Mouse (Mus musculus) thymus, postnatal 36 days (tissue): ENCODE results near the gene Ryk.

Source experiments
- DNase-seq, 2 experiments: peaks; one replicate each; pipeline ENCODE4 v3.0.0; 2022; ENCODE audit warnings: mixed read lengths in 2 of 2

The Ryk gene

DNA sequence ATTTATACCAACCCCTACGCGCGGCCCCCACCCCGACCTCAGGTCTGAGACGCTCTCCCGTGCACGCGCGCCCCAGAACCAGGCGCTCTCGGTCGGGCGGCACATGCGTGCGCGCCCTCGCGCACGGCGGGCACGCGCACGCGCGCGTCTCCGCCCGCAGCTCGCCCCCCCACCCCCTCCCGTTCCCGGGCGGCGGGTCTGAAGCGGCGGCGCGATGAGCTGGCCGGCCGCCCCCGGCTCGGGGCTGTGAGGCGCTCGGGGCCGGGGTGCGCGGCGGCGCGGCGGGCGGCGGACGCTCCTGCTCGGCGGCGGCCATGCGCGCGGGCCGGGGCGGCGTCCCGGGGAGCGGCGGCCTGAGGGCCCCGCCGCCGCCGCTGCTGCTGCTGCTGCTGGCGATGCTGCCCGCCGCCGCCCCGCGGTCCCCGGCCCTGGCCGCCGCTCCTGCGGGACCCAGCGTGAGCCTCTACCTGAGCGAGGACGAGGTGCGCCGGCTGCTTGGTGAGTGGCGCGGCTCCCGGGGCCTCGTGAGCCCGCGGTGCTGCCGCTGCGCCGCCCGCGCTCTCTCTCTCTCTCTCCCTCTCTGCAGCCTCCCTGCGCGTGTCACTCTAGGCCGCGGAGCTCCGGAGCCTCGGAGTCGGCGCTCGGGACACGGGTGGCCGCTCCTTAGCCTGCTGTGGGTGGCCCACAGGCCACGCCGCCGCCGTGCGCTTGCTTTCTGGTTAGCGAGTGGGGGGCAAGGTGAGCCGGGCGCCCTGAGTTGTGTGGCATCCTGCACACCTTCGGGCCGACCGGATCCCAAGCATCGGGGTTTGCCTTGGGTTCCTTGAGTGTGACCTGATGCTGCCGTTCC lies at the start of gene Ryk:
Gene Ryk, plus strand, starts transcription at position 176 of the 850 bp plus-strand sequence.
- DNase-seq: peak; percentile 2 to 9

DNA sequence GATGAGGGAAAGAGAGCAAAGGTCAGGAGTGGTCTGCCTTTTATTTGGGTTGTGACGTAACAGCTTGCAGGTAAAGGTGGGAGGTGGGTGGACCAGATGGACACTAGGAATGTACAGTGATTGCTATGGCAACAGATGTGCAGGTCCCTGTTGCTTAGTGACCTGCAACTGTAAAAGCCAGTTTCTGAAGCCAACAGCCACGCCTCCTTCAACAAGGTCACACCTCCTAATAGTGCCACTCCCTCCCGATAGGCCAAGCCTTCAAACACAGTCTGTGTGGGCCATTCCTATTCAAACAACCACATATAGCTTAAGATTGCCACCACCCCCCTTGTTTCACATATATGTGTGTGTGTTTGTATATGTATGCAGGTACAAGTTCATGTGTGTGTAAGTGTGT lies 45.2 kb upstream of the Ryk start:
- DNase-seq: no peak

DNA sequence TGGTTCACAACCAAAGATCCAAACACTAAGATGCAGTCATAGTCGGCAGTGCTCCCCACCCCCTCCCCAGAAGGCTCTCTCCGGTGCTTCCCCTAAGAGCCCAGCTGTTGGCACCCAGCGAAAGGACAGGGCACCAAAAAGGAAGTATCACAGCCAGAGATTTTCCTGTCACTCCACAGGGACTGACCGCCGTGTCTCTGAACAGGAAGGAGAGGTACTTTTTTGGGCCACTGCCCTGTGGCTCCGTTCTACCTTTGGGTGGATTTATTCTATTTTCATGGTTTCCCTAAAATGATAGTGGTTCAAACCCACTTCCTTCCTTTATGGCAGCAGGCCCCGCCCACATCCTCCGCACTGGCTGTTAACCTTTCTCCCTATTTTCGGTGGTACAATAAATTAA lies 42.9 kb upstream of the Ryk start:
- DNase-seq: peak; percentile 18 to 23

DNA sequence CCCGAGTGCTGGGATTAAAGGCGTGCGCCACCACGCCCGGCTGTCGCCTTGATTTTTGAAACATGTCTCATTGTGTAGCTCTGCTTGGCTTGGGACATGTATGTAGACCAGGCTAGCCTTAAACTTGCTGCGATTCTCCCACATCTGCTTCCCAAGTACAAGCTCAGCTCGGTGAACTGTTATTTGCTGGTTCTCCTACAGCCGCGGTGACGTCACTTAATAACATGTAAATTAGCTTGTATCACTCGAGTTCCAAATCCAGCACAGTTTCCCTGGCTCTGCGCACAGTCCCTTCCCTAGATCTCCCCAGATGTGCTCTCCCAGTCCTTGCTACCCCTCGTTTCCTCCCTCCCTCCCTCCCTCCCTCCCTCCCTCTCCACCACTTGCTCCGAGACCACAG lies 41.9 kb upstream of the Ryk start:
- no peak for DNase-seq

DNA sequence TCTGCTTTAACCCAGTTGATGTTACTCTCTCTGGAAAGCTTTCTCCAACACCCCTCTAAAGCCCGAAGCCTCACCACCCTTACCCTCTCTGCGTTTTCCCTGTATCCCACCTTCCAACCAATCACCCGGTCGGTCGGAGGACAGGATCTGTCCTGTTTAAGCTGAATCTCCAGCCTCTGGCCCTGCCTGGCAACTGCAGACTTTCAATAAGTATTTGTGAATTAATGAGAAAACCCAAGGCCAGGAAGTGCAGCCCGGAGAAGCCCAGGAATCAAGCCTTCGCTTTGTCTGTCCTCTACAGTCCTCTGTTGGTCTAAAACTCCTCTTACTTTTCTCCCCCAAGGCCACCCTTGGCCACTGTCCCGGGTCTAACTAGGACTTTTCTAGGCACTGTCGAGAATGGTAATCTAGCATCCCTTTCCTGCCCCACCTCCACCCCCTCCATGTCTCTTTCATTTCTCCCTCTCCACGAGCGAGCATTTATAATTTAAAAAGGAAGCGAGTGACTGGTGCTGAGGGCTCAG lies 41.4 kb upstream of the Ryk start:
- DNase-seq: no peak

DNA sequence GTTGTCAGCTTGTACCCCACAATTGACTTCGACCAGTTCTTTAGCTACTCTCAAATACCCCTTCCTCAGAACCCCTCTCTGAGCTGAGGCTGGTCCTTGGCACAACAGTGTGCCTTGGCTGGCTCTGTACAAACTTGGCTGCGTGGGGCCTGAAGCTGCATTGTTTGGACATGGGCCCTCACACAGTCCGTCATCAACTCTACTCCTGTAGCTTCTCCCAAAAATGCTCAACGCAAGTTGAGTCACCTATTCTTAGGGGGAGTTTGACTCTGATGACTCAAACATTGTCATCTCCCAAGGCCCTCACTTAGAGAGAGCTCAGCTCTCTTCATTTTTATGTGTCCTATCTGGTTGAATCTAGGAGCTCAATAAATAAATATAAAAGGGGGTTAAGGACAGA lies 36.3 kb upstream of the Ryk start:
- no peak for DNase-seq

DNA sequence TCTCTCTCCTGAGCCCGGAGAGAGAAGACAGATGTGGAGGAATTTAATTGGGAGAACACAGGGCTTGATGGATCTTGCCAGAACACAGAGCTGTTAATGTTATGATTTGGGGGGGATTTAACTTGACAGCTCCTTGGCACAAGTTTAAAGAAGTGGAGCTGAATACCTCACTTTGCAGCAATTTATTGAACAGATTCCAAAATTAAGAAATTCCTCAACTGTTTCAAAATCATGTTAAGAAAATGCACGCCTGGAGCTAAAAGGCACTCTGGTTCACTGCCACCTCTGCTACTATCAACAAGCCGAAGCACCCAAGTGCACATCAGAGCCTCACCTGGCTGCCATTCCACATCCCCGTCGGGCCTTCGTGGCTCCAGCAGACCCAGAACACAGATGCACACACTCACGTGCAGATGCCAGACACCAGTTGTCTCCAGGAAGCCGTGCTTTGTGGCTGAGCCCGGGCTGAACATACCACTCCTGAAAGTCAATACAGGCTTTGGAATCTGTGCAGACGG lies 28.6 kb upstream of the Ryk start:
- no peak for DNase-seq

DNA sequence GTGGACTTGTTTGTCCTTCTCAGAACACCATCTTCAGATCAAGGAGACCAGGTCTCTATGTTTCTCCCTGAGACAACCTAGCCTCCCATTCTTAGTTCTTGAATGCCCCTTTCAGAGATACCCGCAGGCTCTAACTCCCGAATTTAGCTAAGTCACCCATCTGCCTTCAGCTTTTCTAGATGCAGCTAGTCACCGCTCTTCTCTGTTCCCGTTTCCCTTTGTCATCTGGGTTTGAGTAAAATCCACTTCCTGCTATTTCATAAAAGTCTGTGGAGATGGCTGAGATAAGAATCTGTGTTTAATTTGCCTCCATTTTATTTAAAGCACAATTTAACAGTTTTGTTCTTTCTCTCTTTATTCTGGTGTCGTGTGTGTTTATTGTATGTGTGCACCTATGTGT lies 23.5 kb upstream of the Ryk start:
- DNase-seq: no peak

DNA sequence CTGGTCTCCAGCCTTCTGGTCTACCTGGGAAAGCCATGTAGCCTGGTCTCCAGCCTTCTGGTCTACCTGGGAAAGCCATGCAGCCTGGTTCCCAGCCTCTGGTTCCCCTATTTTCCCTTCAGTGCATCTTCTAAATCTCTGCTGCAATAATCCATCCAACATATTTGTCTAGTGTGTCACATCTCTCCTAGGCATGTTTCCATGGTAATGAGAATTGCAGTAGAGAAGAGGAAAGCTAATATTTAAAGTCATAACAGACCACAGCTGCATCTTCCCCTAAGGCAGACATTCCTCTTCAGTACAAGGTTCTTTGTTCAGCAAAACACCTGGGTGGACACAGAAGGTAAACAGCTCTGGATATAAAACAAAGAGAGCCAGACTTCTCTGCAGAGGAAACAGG lies 16.5 kb upstream of the Ryk start:
- no peak for DNase-seq

DNA sequence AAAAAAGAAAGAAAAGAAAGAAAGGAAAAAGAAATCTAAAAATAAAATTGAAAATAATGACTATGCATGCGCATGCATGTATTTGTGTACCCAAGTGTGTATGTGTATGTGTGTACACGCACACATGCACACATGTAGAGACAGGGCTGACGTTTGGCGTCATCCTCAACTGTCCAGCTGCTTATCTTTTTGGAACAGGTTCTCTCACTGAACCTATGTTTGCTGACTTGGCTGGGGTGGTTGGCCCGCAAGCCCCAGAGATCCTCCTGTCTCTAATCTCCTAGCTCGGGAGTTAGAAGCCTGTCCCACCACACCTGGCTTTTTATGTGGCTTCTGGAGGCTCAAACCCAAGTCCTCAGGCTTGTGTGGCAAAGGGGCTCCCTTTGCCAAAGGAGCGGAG lies 6.1 kb upstream of the Ryk start:
- no peak for DNase-seq

DNA sequence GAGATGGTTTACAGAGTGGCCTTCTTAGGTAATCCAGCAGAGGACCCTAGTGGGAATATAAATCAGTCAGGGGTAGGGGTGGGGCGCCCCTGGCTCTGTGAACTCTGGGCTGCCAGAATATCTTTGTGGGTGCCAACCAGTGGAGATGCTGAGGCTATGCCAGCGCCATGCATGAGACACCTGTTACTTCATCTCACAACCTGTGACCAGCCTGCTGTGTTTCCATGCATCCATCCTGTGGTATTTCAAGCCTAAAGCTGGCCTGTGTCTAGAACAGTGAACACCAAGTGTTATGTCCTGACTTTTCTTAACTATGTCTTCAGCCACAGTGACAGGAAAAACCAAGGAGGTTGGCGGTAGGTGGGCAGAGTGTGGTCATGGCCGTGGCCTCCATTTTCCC lies 3.2 kb upstream of the Ryk start:
- no peak for DNase-seq

DNA sequence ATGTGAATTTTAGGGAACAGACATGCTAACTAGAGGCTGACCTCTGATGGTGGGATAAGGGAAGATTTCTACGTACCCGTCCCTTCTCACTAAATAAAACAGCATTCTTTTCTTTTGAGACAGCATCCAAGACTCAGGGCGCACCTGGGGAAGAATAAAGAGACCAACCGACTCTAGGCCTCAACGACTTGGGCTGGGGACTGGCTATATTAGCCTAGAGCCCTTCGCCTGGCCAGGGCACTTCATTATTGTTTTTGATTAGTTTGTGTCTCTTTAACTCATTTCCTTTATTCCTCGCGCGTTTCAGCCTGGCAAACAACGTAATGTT lies 339 bp upstream of the Ryk start:
- no peak for DNase-seq

DNA sequence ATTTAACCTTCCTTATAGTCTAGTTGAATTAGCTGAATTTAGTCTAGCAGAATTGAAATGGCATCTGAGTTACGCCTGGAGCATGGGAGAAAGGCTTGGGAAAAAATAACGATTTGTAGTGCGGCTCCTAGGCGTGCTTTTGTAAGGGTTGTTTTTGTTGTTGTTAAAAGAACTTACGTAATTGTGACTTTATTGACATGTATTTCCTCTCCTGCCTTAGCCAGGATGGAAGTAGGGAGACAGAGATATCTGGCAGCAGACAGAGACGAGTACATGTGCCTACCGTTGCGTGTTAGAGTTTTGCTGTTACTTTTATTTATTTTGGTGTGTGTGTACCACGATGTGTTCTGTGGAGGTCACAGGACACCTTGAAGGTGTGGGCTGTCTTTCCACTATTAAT lies 1.6 kb downstream of the Ryk start:
- DNase-seq: no peak

DNA sequence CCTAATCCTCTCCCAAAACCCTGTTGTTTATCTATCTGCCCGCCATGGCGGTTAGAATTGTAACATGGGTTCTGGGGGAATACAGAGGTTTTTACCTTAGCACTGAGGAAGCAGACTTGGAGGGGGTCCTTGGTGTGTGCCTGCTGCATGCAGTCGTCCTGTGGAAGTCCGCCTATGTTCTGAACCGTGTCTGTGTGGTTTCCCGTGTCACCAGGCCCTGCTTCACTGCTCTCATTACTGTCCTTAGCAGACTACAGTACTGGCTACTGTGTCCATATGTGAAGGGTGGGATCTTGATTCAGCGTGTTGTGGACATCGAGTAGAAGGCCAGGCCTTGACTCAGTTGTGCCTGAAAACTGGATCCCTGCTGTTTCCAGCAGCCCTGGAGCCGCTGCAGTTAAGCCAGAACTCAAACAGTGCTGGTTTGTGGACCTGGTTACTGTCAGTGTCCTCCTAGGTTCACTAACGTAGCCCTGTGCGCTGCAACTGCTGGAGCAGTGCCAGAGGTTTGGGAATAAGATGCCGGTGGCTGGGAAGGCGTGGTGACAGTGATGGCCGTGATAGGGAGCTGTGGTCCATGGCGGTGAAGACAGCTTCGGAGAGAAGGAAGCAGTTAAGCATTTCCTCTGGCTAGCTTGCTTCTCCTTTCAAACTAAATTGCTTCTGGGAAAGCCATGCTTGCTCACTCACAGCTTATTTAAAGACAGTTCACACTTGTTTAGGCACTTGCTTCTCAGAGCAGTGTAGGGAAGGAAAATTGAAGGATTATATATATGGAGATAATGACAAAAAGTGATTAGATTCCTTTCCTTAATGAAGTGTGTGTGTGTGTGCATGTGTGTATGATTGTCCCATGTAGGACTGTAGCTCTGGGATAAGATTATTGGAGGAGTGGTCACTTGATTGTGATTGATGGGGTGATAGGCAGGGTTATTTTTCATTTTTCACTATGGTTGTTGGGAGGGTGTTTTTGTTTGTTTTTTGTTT lies 6.4 kb downstream of the Ryk start:
- DNase-seq: no peak

DNA sequence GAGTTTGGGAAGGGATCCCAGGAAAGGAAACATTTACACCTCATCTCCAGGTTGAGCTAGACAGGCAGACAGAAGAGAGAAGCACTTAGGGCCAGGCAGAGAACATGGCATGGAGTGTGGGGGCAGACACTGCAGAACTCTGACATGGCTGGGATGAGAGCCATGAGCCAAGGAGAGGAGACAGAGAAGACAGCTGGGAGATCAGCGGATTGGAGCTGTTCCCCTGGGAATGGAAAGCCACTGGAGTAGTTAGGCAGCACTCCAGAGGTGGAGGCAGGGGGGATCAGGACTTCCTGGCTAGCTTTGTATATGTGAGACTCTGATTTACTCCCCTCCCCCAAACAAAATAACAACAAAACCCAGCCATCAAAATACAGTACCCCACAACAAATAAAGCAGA lies 7.1 kb downstream of the Ryk start:
- DNase-seq: no peak

DNA sequence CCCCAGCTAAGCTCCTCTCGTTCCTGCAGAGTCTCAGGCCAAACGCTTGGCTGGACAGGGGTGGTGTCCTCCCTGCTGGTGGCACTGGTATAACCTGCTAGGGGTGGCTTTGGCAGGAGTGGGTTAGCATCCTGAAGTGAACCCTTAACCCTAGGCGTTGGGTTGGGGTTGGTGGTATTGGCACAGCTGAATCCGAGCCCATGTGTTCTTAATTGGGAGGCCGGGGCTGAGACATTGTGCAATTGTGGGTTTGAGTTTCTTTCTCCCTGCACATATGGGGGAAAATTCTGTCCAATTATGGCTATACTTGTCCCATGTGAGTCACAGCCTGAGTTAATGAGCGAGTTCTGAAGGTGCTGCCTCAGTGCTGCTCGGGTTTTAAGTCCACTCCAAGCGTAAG lies 7.8 kb downstream of the Ryk start:
- DNase-seq: no peak

DNA sequence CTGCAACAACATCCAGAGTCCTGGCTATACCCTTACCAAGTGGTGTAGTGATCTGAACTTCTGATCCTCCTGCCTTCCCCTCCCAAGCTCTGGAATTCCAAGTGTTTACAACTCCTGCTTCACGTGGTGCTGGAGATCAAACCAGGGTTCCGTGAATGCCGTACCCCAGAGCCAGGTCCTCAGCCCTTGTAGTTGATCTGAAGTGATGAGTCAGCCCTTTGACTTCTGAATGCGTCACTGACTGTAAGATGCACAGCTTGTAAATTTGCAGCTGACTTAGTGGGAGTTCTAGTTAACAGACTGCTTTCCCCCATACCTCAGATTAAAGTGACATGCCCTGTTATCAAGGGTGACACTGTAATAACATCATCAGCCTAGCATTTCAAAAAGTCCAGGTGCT lies 8.9 kb downstream of the Ryk start:
- DNase-seq: no peak

DNA sequence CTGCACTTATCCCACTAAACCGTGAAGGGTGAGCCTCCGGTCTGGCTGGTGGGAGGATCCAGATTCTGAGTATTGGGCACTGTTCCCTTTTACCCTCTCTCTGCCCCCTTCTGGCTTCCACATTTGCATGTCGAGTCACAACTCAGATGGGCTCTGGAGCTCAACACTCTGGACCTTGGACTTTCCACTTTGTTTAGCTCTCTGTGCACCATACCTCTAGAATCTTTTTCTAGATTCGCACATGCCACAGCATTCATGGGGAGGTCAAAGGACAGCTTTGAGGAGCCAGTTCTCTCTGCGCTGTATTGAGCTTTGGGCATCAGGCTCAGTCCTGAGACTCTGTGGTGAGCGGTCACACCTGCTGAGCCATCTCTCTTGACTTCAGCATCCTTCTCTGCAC lies 11.1 kb downstream of the Ryk start:
- DNase-seq: no peak

DNA sequence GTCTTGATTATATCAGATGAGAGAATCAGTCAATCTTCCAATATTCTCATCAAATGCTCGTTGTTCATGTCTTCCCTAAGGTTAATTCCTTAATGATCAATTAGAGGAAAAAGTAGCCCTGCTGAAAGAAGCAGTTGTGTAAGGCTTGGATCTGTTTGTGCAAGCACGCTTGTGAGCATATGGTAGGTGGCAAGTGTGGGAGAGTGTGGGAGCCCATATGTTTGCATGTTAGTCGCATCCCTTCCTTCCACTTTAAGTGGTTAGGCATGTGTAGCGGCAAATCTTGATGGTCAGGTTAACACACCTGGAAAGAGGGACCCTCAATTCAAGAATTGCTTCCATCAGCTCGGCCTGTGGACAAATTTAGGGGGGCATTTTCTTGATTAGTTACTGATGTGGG lies 11.6 kb downstream of the Ryk start:
- DNase-seq: no peak

DNA sequence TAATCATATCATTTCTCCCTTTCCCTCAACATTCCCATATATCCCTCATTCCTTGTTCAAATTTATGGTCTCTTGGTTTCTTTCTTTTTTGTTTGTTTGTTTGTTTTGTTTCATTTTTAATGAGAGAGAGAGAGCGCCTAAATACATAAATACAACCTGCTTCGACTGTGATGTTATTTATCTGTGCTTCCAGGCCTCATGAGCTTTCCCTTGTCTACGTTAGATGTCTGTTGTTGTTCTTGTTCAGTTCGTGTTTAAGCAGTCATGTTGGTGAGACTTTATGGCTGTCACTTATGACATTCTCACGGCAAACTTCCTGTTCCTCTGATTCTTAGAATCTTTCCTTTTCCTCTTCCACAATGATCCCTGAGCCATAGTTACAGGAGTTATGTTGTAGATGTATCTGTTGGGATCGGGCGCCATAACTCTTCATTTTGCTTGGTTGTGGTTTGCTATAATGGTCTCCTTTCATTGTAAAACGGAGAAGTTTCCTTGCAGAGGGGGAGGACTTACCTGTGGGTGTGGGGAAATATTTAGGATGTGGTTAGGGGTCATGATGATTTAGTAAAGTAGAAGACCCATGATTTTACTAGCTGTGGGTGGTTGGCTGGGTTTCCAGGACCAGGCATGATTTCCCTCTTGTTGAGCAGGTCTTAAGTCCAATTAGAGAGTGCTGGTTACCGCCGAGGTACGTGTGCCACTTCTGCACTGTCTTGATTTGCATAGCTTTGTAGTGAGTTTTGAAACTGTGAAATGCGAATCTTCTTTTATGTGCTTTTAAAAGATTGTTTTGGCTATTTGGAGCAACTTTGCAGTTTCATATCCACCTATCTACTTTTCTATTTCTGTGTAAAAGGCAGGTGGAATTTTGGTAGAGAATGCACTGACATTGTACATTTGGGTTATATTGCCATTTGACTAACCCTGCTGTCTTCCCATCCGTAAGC lies 17.6 kb downstream of the Ryk start:
- no peak for DNase-seq

DNA sequence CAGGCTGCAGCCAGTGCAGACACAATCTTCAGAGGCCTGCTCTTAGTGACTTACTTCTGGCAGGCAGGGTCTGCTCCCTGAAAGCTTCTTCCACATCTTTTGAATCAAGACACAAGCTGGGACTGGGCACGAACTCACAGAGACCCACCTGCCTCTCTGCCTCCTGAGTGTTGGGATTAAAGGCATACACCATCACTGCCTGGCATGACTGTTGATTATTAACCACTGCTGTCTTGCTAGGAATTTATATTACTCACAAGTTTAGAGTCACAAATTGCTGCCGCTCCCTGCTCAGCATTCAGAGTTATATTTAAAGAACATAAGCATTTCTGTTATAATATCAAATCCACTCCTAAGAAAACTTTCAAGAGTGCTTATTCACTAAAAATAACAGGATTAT lies 23.1 kb downstream of the Ryk start:
- no peak for DNase-seq

DNA sequence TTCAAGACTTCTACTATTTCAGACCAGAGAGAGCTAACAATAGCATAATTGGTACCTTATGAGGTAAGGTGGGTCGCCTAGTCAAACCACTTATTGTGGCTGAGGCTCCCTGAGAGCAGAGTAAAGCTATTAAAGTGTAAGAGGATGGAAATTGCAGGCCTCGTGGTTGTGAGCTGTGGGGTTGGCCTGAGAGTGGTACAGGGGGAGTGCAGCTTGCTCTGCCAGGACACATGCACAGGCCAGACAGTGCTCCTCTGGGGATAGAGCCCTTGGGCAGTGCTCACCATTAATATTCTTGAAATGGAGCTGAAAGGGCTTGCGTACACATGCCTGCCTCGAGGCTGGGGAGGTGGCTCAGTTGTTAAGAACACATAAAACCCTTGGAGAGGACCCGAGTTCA lies 23.6 kb downstream of the Ryk start:
- DNase-seq: no peak

DNA sequence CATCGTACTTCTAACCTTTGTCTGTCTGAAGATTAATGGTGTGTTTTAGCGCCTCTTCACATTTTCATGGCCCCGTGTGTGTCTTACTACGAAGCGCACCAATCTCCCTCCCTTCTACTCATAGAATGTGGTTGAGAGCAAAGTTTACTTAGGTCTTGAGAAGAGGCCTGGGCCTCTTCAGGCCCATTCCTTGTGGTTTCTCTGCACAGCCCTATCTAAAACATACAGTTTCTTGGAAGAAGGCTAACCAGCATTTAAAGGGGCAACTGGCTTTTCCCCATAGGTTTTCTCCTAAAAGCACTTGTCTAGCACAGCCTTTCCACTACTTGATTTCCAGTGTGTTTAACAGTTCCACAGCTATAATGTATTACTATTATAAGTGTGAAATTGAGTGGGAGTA lies 24.7 kb downstream of the Ryk start:
- no peak for DNase-seq
